Mouse (Mus musculus): ENCODE results near the gene Mbtps1.

Mbtps1 gene

DNA sequence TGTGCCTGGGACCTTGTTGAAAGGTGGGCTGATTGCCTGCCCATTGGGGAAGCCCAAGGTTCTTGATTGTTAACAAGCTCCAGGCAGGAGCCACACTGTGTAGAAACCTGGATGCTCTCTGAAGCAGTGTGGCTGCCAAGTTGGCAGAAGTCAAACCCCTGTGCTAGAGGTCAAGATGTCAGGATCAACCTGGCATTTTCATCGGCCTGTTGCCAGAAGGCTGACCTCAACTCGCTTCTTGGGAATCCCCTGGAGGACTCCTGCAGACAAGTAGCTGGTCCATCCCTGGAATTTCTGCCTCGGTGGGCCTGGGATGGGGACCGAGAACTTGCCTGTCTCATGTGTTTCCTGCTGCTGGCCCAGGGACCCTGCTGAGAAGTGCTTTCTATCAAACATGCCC lies 56.4 kb downstream of the Mbtps1 start:
- DNase-seq (ENCODE audit: low spot score), result no peak

DNA sequence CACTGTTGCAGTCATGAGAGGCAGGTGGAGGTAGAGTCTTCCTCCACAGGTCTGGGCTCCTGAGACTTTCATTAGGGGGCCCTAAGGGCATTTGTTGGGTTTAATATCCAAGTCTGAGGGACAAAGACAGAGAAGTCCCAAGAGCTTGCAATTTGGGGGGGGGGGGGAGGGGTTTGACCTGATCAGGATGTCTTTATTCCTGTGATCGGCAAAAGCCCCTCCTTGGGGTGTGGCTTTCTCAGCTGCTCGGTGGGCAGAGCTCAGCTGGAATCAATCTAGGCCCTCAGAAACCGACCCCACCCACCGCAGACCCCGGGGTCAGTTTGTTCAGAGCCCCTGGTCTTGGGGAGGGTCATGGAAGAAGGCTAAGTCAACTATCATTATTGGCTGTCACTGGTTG lies 56.9 kb downstream of the Mbtps1 start, which contains the start of gene Slc38a8:
TSS of gene Slc38a8 (minus strand) at position 101 of the 400 bp plus-strand sequence.
- no peak for DNase-seq (ENCODE audit: low spot score)

DNA sequence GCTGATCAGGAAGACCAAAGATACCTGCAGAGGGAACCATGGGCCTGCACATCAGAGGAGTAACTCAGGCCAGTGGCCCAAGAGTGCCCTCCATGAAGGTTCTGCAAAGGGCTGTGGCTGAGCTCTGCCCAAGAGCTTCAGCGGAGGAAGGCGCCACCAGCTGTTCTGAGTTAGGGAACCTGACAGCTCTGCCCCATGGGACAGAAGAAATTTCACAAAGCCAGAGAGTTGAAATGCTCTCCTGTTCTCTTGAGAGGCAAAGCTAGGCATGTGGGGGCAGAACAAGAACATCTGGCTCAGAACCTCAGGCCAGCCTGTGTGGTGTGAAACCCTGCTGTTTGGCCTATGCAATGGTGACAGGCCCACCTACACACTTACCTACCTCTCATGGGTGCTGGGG lies 58.7 kb downstream of the Mbtps1 start:
- DNase-seq (ENCODE audit: low spot score), result no peak

GRCm38 (mm10) chr8:119496848-119497247 lies 61.7 kb downstream of the Mbtps1 start:
- peak; percentile 35 for DNase-seq (ENCODE audit: low spot score)

- DNase-seq (ENCODE audit: low spot score), result no peak
These were observed 71.4 kb downstream of the Mbtps1 start for GRCm38 (mm10) chr8:119487093-119487492.

DNA sequence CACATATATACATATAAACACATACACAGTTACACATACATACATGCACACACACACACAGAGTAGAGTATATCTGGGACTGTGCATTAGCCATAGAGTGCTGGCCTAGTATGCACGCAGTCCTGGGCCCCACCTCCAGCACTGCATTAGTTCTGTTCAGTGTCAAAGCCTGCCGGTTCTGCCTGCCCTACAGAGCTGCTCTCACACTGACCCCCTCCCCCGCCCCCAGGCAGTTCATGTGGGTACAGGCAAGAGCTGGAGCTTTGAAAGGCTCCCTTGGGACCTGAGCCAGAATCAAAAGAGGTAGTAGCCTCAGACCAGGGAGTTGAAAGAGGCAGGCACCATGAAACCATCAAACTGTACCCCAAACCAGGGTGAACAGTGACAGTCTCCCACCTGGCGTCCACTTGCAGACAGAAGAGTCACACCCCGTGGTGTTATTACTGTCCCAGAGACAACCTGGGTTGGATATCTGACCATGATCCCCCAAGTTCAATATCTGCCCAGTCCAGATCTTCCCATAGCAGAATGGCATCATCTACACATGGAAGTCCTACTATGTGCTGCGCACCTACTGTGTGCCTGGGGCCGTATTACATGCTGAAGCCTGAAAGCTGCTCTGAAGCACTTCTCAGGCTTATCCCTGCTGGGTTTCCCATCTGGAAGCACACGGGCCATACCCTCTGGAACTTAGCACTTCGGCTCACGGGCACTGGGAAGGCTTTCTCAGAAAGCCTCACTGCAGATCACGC lies 74.2 kb downstream of the Mbtps1 start:
- no peak for DNase-seq (ENCODE audit: low spot score)

DNA sequence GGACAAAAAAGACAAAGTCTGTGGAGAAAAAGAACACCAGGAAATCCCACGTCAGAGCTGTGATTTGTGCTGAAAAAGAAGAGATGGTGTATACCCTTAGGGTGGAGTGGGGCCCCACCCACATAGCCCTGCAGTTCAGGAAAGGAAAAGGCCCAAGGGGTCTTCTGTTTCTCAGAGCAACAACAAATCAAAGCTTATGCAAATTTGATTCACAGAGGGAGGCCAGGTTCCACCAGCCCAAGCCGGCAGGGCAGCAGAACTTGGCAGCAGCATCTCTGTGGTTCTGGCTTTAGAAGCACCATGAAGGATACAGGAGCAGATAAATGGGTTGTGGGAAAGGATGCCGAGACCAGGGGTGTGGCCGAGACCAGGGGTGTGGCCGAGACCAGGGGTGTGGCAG lies 79.9 kb downstream of the Mbtps1 start:
- no peak for DNase-seq (ENCODE audit: low spot score)

DNA sequence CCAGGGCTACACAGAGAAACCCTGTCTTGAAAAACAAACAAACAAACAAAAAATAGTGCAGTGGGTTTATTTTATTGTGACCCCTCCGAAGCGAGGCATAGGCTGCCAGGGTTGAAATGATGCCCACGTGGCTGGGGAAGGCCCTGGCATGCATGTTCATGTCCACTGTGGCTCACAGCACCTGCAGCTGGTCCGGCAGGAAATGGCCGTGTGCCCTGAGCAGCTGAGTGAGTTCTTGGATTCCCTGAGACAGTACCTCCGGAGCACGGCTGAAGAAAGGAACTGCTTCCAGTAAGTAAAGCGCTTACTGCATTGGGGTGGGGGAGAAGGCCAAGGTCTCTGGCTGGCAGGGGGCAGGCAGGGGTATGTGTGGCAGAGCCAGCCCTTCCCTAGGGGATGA lies 90.4 kb downstream of the Mbtps1 start:
- no peak for DNase-seq (ENCODE audit: low spot score)

GRCm38 (mm10) chr8:119466794-119467193 lies 91.7 kb downstream of the Mbtps1 start:
- no peak for DNase-seq (ENCODE audit: low spot score)

GRCm38 (mm10) chr8:119466105-119466504 lies 92.4 kb downstream of the Mbtps1 start:
- DNase-seq (ENCODE audit: low spot score), result no peak

GRCm38 (mm10) chr8:119463709-119464108 lies 94.8 kb downstream of the Mbtps1 start:
- DNase-seq (ENCODE audit: low spot score), result no peak

- no peak for DNase-seq (ENCODE audit: low spot score)
These were observed 97.2 kb downstream of the Mbtps1 start for GRCm38 (mm10) chr8:119461356-119461755.

GRCm38 (mm10) chr8:119459724-119460123 lies 98.8 kb downstream of the Mbtps1 start:
- no peak for DNase-seq (ENCODE audit: low spot score)
